Mouse (Mus musculus): ENCODE results near the gene Tbca. TPM values are rescaled to one million over a fixed set of nuclear protein-coding genes. Genes with fewer than 3 reads are reported as not detected.
A peak's percentile ranks its signal among the peaks of the same experiment; 100 is the strongest.

Tbca gene
- total RNA-seq, 2 experiments from 2014 or later = 203 to 256 TPM

DNA sequence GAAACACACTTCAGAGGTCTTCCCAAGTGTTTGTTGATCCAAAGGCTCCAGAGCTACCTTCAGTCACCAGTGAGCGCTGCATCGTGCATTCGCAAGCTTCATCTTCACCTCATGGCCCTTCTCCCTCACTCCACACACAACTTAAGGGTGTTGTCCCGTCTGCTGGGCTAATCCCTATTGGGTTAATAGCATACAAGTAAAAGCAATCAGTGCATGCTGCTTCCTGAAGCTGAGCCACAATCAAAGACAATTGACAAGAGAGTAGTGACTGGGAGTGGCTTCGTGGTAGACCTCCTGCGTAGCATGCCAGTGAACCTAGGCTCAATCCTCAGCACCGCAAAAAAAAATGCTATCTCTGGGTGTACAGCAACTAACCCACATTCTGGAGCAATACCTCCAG is 59.2 kb downstream of the Tbca start:
- DNase-seq = no peak

DNA sequence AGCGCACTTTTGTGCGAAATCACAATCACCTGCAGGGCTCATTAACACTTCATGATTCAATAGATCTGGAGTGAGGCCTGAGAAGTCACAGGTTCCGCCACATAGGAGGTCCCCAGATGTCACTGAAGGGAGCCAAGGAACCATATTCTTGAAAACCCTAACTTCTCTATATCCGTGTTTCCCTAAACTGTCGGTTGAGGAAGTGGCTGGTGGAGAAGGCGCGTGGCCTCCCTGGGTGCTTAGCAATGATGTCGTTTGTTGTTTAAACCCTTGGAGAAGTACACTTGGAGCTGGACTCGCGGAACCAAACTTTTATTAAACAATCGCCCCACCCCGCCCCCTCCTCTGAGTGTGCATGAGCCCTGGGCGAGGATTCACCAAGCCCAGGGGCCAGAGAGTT is 60.6 kb downstream of the Tbca start:
- DNase-seq = no peak

DNA sequence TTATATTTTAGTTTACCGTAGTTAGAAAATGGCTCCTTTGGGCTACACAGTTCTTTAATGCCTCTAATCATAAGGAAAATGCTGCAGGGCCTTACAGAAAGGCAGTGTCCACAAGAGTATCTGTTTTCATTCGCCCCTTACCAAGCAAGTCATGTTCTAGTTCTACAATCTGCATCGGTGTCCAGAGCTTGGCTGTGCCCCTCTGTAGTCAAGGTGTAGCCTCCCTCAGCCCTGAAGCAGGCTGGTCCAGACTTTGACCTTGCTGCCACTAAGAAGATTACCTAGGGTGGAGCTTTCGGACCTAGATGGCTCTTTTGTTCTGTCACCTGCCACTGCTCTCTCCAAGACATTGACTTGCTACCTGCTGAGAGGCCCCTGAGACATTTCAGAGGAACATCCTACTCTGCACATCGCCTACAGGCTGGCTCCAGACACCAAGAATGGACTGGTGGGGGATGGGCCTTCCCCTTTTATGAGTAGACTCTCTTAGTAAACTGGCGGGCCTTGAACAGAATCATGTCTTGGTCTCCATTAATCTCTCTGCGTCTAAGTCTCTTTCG is 69.4 kb downstream of the Tbca start:
- no peak for DNase-seq

DNA sequence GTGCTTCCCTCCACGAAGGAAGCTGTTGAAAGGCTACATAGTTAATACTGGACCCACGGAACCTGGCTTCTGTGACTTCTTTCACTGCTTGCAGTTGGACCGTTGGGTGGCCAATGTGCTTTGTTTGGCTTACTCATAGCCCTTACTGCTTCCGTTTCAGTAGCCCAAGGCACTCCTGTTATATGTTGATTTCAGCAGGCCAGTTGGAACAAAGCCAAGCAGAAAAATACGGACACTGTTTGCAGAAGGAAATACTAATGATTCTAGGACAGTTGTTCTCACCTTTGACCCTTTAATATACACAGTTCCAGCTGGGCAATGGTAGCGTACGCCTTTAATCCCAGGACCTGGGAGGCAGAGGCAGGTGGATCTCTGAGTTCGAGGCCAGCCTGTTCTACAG is 70.5 kb downstream of the Tbca start:
- no peak for DNase-seq

DNA sequence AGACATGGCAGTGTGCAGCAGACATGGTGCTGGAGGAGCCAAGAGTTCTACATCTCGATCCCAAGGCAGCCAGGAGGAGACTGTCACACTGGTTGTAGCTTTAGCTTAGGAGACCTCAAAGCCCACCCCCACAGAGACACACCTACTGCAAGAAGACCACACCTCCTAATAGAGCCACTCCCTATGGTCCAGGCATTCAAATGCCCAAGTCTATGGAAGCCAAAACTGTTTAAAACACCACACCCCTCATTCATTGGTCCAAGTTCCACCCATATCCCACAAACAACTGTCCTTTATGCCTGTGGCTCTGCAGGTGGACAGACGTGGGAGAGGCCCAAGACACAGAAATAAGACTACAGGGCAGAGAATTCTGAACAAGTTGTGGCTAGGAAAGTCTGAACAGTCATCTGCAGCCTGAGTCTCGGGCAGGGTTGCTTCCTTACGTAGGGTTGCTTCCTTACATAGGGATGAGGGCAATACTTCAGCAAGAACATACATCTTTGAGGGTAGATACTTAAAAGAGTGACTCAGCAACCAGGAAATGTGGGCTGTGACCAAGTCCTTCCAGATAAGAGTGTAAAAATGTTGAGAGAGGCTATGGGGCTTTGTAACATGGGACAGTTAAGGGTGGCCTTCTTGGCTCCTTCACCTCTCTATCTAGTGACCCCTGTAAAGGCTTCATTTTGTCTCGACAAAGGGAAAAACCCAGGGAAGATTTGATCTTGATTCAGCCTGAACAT is 74.0 kb downstream of the Tbca start:
- no peak for DNase-seq

DNA sequence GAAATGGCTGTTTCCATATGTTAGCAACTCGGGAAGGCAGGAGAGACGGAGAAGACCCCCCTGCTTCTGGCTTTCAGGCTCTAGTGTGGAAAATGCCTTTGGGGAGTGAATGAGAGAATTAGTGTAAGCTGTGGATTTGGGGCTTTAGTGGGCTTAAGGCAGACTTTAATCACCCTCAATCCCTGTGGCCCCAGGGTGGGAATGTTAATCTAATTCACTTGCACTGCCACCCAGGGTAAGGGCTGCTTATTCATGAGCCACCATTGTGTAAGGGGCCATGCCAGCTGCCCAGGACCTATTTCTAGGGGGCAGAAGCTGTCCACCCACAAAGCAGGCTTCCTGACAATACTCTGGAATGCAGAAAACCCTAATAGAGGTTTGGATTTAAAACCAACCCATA is 78.2 kb downstream of the Tbca start:
- no peak for DNase-seq

DNA sequence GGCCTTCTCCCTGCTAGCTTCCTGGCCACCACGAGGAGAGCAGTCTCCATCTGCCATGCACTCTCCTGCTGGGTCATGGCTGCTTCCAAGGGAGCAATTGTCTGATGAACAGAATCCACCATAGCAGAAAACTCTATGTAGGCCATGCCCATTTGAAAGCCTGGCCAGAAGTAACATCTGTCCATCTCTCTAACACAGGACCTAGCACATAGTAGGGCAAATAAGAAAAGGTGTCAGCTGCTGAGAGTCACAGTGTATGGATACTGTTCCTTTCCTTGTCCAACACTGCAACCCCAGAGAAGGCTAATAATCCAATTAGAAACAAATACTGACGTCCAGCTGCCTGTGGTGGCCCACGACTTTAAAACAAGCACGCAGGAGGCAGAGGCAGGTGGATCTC is 79.1 kb downstream of the Tbca start:
- DNase-seq = no peak

DNA sequence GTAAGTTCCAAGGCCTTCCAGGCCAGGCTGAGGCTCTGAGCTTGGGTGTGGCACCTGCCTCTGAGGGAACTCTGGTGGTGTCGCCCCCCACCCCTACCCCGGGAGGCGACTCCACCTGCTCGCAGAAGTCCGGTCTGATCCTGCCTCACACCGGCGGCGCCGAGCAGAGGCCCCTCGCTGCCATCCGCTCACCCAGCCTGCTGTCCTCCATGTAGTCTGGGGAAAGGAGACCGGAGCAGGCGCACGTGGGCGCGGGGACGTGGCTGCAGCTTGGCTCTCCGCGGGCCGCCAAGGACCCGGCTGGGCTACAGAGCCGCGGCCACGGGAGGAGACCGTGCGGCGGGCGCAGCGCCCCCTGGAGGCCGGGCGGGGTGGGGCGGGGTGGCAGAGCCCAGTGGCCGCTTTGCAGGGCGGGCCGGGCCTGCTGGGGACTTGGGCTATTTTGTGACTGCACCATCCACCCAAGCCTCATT is 79.8 kb downstream of the Tbca start:
- DNase-seq = peak; percentile 58 to 73

DNA sequence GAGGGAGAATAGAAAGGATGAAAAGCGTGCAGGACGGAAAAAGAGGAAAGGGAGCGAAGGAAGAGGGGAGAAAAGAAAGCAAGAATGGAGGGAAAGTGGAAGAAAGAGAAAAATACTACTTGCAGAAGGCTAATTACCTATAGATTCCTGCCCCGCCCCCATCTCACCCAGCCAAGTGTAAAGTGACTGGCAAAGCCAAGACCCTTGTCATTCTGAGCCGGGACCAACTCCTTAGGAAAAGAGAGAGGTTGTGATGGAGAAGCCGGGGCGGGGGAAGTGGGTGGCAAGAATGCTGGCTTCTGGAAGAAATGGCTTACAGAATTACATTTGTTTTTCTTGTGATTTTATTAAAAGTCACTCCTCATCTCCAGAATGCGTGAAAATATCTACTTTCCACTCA is 80.8 kb downstream of the Tbca start:
- no peak for DNase-seq

DNA sequence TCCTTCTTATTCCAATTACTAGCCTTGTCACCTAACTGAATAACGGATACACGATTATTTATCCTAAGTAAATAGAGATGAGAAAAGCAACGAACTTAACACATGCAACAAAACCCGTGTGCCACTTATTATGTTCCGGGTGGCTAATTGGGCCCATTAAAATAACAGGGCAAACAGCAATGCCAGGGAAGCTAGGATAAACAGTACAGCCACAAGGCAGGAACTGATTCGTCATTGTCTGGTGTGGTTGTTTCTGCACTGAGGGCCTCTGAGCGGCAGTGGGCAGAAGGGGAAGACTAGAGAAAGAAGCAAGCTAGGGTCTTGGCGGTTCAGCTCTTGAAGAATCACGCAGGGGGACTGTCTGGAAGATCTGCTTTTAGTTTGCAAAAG is 81.4 kb downstream of the Tbca start:
- no peak for DNase-seq

DNA sequence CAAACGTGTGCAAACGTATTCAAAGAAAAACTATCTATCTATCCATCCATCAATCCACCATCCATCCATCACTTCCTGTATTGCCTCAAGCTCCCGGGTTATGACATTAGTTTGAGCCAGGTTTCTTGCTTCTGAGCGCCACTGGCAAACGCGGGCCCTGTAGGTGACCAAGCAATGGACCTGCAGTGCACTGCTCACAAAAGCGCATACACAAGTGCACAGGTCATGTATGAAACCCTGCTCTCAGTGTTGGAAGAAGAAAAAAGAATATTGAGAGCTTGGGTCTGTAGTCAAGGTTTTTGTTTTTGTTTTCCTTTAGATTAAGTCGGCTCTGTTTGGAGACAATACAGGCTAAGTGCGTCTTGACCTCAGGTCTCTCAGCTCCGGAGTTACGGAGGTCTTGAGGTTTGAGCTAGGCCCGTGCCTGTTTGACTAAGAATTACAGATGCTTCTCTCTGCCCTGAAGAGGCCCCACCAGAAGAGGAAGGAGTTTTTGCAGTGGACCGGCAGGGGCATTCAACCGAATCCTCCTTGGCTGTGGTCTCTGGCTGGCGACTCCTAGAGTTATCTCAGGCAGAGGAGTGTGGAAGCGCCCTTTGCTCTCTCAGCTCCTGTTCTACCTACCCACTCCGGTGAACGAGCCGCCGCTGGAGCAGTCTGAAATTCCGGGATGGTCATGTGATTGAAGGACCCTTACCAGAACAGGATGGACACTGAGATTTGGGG is 81.9 kb downstream of the Tbca start:
- no peak for DNase-seq

DNA sequence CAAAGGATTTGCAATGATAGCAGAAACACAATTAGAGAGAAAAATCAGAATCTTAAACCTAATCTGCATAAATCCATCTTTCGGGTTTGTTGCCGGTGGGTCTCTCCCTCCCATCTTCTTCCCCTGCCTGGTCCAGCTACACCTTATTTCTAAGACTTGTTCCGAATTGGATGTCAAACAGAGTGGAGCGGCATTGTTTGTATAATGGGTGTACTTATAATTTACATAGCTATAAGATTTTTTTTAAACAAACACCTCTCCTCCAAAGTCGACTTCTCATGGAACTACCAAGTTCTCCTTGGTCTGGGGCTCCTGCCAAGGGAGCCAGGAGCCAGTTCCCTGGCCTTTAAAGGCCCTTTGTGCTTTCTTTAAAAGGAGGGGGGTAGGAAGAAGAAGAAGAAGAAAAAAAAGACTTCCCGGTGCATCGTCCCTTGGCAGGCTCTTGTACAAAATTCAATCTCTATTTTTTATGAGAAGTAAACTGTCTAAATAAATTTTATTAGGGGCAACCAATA is 83.2 kb downstream of the Tbca start:
- DNase-seq = no peak

DNA sequence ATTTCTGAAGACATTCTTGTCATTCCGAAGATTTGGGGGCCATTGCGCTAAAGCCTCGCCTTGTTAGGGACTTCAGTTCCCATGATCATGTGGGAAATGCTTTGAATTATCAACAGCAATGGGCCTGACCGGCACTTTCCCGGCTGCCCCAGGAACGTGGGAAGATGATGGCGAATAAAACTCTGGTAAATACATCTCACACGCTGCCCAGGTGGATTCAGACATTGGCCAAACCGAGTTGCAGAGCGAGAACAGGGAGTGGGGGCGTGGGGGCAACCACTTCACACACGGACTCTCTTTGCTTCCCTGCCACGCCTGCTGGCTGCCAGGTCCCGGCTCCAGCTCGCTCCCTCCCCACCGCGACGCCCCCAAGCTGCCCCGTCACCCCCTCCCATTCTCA is 83.7 kb downstream of the Tbca start:
- DNase-seq = no peak

DNA sequence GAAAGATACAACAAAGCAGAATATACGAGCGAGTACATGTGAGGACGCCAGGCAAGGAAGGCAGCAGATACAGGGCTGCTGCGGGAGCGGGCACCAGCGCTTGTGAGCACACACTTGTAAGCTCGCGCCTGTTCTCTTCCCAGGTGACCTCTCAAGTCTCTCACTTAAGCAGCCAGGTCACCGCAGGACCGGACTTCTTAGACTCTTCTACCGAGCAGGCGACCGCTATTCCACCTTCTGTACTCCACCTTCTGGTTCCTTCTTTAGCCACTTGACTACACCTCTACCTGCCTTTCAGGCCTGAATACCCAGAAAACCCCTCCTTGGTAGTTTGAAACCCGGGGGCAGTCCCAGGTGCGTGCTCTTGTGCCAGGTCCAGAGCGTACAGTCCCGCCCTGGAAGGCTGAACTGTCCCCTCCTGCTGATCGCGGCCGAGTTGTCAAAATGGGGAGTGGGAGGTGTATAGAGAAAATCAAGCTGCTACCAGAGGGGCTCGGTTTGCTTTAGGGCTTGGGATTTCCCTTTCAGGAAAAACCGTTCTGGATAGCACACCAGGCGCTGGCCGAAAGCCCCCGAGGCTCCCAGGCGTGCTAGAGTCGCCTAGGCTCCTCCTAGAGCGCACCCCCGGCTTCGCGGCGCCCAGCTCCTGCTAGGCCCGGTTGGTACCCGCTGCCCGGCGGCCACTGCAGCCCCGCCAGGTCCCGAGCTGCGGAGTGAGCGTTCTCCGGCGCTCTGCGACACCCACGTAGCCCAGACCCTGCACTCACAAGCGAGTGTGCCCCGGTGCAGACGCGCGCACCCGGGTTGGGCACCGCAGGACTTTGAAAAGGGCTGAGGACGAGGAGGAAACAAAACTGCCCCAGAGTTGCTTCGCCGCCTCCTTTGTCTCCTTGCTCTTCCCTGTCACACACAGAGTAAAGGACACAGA is 84.7 kb downstream of the Tbca start:
- DNase-seq = no peak

DNA sequence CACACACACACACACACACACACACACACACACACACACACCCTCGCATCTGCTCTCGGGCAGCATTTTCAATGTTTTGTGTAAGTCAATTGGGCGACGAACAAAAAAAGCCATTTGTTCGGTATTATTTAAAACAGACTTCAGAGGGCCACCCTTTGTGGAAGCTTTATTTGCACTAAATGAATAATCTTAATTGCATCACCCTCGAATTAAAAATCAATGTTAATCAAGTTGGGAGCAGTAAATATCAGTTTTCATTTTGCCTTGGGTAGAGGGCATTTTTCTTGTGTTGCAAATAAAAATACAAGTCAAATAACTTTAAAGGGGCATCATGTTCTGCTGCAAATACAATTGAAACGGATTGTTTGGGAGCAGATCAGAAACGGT is 85.3 kb downstream of the Tbca start:
- DNase-seq = no peak

DNA sequence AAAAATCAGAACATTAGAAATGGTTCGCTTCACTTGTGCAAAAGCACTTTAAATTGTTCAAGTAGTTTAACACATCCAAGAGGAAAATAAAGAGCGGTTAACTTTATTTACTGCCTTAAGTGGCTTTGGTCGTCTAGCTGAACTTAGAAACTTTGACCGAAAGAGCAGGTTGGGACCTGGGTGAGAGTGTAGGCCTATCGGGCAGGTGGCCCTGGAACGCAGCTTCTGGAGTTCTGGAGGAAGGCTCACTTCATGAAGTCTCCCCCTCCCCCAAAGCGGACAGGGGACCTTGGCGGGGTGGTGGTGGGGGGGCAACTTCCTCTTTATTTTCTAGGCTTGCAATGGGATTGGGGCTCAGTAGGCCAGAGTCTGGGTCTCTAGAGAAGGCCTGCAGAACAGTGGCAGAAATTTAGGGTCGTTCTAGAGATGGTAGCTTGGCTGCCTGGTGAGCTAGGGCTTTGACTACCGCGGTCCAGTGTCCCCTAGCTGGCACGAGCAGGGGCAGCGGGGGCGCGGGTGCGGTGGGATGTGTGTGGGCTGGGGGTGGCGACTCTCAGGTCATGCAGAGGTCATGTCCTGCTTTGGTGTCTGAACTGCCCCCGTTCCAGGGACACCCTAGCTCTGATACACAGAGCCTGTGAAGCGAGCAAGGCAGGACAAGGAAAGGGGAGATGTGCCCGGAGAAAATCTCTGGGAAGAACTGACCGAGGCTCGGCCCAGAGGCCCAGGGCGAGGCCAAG is 86.1 kb downstream of the Tbca start:
- no peak for DNase-seq

DNA sequence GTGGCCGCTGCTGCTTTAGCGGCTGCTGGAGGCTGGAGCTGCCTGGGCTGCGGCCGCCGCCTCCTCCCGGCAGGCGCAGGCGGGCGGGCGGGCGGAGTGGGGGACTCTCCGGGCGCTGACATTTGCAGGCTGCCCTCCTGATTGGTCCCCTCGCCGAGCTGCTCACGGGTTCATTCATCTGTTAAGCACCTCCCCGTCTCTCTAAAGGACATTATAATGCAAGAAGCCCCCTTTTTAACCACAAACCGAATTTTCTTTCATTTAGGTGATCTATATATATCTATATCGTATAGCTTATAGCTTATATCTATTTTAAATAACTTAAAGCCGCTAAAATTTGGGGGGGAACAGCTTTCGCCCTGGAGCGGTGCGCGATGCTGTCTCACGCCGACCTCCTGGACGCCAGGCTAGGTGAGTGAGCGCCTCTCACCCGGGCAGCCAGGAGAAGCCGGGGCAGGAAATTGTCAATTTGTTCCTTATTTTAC is 86.7 kb downstream of the Tbca start, which contains the start of gene Otp:
Otp (plus strand) TSS at position 207 of the 485 bp plus-strand sequence.
- DNase-seq = no peak

DNA sequence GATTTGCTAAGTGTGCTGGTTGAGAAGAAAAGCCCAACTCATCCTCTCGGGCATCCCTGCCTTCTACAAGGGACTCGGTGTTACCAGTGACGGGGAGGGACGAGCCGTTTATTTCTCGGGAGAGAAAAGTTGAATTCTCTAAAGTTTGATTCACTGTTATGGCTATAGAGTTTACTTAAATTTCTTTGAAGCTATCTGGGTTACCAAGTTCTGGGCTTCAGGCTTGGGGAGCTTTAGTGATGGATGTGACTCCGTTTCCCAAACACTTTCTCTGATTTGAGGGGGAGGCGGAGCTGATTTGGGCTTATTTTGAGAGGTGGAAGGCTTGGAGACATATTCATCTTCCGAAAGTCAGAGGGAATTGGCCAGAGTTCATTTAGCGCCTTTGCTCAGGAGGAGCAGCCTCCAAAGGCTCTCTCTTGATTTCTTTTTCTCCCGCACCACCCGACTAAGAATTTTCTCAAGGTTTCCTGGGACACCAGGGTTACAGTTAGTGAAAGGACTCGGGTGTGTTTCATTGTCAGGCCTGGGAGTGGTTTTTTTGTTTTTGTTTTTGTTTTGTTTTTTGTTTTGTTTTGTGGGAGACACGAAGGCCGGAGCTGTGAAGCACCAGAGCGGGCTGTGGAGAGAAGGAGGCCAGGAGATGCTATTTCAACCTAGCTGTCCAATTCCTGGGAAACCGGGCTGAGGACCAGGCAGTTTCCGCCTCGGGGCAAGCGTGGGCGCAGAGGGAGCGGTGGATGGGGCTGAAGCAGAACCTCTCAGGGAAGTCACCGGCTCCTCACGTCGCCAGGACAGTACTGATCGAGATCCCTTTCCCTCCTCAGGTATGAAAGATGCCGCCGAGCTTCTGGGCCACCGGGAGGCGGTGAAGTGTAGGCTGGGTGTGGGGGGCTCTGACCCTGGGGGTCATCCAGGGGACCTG is 87.8 kb downstream of the Tbca start:
- DNase-seq = no peak

DNA sequence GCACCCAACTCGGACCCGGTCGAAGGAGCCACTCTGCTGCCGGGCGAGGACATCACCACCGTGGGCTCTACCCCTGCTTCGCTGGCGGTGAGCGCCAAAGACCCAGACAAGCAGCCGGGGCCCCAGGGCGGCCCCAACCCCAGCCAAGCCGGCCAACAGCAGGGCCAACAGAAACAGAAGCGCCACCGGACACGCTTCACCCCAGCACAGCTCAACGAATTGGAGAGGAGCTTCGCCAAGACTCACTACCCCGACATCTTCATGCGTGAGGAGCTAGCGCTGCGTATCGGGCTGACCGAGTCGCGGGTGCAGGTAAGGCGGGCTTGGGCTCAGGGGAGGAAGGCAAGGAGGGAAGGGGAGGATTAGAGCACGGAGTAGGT is 88.5 kb downstream of the Tbca start:
- DNase-seq = no peak

All from adrenal gland, postnatal 36 days (tissue).